Mouse (Mus musculus): ENCODE measurements around the gene Pou4f1. TPM values are rescaled to one million over a fixed set of nuclear protein-coding genes. Genes with fewer than 3 reads are reported as not detected.

Gene Pou4f1
- polyA plus RNA-seq, 1 experiment from 2014 or later, result 0.15 TPM

Other genes with a start within 250 kb of the Pou4f1 start
- gene Rnf219, start 54.6 kb upstream of the Pou4f1 start, polyA plus RNA-seq (2014; fragmentation: Nextera tagmentation; extraction: Ambion mirVana), result 31.7 and 35.3 TPM in 2 replicates

Data from intestine, embryonic 14.5 days (tissue).